Mouse (Mus musculus) adrenal gland, postnatal 4 days (tissue): Measurements from ENCODE around the gene Anapc4. TPM values are rescaled to one million over a fixed set of nuclear protein-coding genes. Genes with fewer than 3 reads are reported as not detected.

Source experiments
- DNase-seq, 2 experiments: peaks; one replicate each; pipeline ENCODE4 v3.0.0; 2021 to 2022; ENCODE audit warnings: low spot score in 2 of 2, mixed read lengths in 2 of 2
- total RNA-seq, 2 experiments: library from RNA; stranded (reverse); gene quantifications; 2 replicates each; pipeline ENCODE4 v1.2.3; 2021

Anapc4 gene
- total RNA-seq, 2 experiments from 2014 or later, result 92.2 to 97.5 TPM

DNA sequence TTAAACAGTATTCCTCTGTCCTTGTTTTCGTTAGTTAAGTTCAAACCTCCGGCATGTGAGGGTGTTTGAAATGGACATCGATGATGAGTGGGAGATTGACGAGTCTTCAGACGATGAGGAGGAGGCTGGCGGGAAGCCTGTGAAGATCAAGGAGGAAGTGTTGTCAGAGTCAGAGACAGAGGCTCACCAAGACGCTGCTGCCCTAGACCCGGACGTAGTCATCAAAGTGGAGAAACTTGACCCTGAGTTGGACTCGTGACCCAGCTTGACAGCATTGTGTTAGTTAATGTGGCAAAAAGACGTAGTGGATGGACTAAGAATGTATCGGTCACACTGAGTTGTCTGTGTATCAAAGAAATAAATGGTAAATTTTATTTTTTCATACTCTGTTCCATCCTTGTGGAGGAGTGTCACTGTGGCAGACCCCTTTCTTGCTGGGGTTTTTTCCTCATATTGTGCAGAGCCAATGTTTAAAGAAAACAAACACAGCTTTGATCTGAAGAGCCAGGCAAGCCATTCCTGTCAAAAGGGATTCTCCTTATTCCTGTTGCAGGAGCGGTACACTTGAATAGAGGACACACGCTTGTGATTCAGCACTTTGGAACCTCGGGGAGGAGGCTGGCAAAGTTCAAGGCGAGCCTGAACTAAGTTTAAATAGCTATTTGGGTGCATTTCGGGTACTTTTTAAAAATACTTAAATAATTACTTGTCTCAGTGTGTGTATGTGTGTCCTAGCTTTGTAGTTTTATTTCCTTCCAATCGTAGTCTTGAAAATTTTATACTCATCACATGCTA lies 32.7 kb downstream of the Anapc4 start:
- DNase-seq, result no peak

- no peak for DNase-seq
These were observed 35.3 kb downstream of the Anapc4 start for GRCm38 (mm10) chr5:52868918-52869703.

- no peak for DNase-seq
These were observed 37.6 kb downstream of the Anapc4 start for GRCm38 (mm10) chr5:52871461-52871860.

GRCm38 (mm10) chr5:52871986-52872385 lies 38.2 kb downstream of the Anapc4 start:
- DNase-seq, result no peak

- DNase-seq, result no peak
These were observed 45.0 kb downstream of the Anapc4 start for GRCm38 (mm10) chr5:52878847-52879246.

DNA sequence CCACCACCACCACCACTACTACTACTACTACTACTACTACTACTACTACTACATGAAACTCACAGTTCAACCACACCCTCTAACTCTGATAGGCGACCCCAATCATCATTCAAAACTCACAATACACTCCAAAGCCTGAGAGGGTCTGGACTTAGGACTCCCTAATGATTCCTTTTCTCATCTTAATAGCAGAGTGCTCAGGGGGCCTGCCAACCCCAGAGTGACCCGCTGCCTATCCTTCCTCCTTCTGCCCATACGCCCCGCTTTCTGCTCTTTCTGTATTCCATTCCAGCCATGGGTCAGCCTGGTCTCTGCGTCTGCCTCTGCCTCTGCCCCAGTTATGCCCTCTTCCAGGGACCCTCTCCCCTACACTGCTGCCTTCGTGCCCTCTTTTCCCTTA lies 46.1 kb downstream of the Anapc4 start:
- DNase-seq, result no peak

- DNase-seq, result no peak
These were observed 48.6 kb downstream of the Anapc4 start for GRCm38 (mm10) chr5:52882446-52882845.

- peak in 1 of 2 experiments; percentile 40 for DNase-seq
These were observed 53.3 kb downstream of the Anapc4 start for GRCm38 (mm10) chr5:52887085-52887484.

GRCm38 (mm10) chr5:52889919-52890318 lies 56.1 kb downstream of the Anapc4 start:
- no peak for DNase-seq

DNA sequence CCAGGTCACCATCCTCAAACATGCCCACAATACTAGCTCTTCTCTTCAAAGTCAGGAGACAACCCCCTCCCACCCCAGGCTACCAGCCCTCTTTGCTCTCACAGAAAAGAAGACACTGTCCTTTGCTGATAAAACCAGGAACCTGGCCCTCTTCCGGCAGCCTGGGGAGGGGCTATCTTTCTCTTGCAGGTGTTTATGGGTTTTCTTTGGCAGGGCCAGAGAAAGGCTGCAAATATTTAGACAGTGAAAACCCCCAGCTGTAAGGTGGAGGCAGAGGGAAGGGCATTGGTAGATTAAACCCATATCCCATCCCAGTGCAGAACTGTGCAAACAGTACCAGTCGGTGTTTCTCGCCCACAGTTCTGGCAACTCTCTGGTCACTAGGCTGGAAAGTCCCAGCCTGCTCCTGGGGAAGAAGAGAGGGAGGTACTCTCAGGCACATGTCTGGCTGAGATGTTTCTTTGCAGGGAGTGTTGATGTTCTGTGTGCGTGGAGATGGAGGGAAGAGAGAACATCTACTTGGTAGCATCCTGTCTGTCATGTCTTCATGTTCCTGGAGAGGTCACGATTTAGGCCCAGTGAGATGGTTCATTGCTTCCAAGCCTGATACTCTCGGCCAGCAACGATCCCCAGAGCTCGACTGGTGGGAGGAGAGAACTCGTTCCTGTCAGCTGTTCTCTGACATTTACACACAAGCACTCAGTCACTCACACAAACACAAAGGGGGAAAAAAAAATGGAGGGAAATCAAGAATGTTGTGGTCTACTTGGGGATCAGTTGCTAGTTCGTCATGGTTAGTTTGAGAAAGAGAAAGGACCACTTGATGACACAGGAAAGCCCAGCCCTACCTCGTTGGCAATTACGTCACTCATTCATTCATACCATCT lies 58.4 kb downstream of the Anapc4 start:
- DNase-seq, result no peak

DNA sequence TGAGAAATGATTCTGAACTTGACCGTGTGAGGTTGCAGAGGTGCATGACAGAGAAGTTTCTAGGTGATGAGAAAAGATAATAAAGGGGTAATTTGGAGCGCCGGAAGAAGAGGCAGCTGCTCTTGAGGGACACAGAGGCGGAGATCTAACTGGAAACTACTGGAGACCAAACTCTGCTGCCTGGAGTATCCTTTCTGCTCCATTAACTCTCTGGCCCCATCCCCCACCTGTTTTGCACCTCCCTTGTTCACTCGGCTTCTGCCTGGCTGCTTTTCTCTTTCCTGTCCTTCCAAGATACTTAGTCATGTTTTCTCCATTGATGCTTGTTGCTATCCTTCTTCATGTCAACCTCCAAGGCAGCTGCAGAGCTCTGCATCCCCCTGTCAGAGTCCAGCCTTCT lies 60.1 kb downstream of the Anapc4 start:
- DNase-seq, result no peak

DNA sequence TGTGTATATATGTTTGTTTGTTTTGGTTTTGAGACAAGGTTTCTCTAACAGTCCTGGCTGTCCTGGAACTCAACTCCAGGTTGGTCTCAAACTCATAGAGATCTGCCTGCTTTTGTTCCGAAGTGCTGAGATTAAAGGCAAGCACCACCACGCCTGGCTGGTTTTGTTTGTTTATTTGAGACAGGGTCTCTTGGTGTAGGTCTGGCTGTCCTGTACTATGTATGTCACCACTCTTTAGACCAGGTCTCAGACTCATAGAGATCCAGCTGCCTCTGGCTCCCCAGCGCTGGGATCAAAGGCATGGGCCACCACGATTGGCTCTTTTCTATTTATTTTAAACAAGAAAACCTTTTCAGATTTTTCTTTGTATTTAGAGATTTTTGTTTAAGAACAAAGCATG lies 70.4 kb downstream of the Anapc4 start:
- DNase-seq, result no peak

- no peak for DNase-seq
These were observed 70.9 kb downstream of the Anapc4 start for GRCm38 (mm10) chr5:52904671-52905070.

GRCm38 (mm10) chr5:52908246-52908645 lies 74.4 kb downstream of the Anapc4 start:
- DNase-seq, result no peak

DNA sequence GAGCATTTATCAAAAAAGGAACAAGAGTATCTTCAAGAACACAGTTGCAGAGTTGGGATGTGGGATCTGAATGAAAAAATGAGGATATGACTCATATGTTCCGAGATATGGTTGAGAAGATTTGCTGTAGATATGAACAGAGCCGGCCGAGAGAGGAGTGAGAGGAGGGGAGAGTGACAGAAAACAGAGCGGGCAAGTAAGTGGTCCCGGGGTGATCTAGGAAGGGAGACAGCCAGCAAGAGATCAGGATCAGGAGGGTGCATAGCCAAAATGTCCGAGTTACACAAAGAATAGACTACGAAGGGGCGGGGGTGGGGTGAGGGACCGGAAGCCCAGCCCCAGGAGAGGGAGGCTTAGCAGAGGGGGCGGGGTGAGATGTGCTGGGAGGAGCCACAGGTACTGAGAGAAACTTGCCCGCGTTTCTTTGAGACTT lies 76.4 kb downstream of the Anapc4 start:
- no peak for DNase-seq

DNA sequence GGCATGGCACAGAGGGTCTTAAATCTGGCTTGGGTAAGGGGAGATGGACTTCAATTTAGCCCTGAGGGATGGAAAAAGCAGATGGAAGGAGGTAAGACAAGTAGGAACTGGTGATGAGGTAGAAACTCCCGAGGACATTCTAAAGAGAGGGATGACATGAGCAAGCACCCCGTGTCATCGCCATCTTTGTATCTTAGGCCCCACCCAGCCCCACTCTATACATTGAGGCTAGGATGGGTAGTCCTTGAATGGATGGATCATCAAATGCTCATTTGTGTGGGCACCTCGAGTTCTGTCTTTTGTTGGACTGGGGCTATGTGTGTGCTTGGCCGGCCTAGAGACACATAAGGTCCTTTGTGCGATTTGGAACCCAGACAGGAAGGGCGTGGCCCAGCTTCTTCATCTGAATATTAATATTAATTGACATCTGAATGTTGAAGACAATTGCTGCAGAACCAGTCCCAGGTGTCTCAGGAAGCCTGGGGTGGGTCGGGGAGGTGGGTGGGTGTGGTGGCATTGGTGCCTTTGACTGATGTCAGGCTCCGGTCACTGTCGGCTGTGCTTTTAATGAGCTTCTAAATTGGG lies 77.6 kb downstream of the Anapc4 start:
- no peak for DNase-seq

GRCm38 (mm10) chr5:52913711-52914110 lies 79.9 kb downstream of the Anapc4 start:
- DNase-seq, result no peak

DNA sequence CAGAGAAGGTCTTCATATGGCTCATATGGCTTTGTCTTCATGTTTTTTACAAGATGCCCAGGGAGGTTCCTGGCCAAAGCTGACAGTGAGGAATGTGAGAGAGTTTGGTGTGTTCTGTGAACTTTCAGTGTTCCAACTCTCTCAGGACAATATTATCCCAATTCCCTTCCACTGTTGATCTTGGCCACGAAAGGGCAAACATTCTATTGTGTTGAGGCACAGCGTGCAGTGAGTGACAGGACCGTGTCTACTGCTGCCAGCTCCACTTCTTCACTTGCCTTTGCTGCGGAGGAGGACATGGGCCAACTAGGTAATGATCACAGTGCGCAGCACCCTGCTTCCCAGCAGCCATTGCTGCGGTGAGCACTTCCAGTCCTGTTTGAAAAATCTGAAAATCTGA lies 82.4 kb downstream of the Anapc4 start:
- DNase-seq, result no peak
